Mouse (Mus musculus) cerebral cortex, adult 2 months (tissue): ENCODE measurements around the gene Gnaz.

Experiments used
- WGBS: fragments of 180-500 bp; shearing (Covaris S2); methylation state at CpG from one replicate; pipeline ENCODE4 v1.1.7; 2018; 5-methylcytosine and 5-hydroxymethylcytosine counted together

Gnaz gene

GRCm38 (mm10) chr10:74967651-74968267, 782 bp downstream of the Gnaz start:
- 7% methylated on average over 25 of the region's 25 CpGs for WGBS

- 48% methylated on average over 2 of the region's 2 CpGs for WGBS
Observed at GRCm38 (mm10) chr10:74969266-74969665, 2.3 kb downstream of the Gnaz start.

GRCm38 (mm10) chr10:74973026-74973425, 6.0 kb downstream of the Gnaz start:
- WGBS: 60% methylated on average over 6 of the region's 6 CpGs

DNA sequence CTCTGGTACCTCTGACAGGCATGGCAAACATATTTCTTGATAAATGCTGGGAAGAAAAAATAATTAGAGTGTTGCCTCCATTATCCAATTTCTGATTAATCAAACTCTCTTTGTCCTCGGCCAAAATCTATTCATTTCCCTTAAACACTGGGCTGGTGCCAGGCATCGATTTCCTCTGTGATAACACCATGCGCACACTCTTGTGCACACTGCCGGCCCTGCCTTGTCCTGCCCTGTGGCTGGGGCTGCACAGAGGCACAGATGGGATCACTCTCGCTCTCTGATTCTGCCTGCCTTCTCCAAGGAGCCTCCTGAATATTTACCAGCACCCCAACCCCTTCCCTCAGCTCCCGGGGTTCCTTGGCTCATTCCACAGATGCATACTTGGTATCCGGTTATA, 8.6 kb downstream of the Gnaz start:
- 55% methylated on average over 7 of the region's 7 CpGs for WGBS

GRCm38 (mm10) chr10:74976429-74976828, 9.5 kb downstream of the Gnaz start:
- 74% methylated on average over 7 of the region's 7 CpGs for WGBS

- WGBS: 82% methylated on average over 4 of the region's 4 CpGs
Observed at GRCm38 (mm10) chr10:74978056-74978455, 11.1 kb downstream of the Gnaz start.

DNA sequence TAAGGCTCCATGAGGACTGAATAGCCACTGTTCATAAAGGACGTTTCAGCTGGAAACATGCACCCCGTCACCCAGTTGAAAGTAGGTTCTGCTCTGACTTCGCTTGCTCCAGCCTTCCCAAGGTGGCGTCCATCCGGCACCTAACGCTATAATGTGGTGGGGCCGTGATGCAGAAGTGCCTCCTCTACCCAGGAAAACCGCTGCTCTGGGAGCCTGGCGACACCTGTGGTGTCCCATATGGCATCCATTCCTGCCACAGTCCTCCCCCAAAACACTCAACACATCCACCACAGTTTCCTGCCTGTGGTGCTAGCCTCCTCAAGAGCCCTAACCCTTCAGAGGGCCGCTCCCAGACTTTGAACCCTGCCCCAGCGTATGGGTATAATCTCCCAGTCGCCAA, 14.2 kb downstream of the Gnaz start:
- WGBS: 80% methylated on average over 12 of the region's 12 CpGs

DNA sequence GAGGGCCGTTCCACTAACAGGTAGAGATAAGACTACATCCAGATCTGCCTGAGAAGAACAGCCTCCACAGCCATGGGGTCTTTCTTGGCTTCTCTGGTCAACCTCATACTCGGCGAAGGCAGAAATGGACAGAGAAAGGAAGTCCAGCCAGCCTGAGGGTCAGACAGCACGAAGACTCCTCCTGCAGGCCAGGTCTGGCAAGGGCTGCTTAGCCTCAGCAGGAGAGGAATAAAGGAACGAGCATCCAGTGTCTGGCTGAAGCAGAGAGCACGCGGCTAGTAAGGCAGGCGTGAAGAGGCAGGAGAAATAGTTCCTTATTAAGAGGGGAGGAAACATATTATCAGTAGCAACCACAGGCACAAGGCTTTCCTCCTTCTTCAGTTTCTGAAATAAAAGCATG, 16.2 kb downstream of the Gnaz start:
- WGBS: 73% methylated on average over 8 of the region's 8 CpGs

DNA sequence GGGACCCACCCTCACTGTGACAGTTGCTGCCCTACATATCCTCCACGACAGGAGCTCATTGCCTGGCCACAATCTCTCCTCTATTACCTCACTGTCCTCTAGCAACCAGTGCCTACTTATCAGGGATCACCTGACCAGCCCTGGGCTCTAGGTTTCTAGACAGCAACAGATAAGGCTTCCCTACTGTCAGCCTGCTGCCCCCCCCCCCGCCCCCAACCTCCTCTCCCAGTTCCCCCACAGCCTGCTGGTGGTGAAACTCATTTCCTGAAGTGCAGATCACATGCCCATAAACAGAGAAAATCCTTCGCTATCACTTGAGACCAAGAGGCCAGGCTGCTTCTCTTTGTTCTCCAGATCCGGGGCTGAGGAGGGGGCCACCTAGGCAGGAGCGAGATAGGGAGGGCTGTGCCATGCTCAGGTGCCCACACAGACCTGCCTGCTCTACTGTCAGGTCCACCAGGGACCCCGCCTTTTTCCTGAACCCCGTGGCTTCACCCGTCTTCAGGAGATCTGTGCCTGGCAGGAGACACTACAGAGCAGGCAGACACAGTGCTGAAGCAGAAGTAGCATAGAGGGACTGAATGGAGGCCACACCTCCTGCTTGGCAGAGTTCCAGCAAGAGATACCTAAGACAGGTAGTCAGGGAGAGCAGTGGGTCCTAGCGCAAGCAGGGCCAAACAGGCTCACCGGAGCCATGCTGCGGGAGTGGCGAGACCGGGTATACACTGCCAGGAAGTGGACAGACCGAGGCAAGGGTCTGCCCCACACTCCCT, 20.9 kb downstream of the Gnaz start:
- 71% methylated on average over 14 of the region's 14 CpGs for WGBS

DNA sequence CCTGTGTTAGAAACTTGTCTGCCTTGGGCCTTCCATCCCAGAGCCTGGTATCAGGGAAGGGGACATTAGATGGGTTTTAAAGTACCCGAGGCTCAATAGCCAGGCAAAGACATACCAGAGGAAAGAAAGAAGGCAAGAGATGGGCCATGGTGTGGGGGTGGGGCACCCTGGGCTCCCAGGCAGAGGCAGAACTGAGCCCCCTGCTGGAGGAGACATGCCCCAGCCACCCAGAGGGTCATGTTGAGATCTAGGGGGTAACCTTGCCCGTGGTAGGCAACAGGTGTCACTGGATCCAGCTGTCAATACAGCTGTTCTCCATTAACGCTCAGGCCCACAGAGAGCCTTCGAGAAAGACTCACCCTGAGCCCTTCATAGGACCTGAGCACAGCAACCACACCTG, 22.8 kb downstream of the Gnaz start:
- WGBS: 85% methylated on average over 4 of the region's 4 CpGs

DNA sequence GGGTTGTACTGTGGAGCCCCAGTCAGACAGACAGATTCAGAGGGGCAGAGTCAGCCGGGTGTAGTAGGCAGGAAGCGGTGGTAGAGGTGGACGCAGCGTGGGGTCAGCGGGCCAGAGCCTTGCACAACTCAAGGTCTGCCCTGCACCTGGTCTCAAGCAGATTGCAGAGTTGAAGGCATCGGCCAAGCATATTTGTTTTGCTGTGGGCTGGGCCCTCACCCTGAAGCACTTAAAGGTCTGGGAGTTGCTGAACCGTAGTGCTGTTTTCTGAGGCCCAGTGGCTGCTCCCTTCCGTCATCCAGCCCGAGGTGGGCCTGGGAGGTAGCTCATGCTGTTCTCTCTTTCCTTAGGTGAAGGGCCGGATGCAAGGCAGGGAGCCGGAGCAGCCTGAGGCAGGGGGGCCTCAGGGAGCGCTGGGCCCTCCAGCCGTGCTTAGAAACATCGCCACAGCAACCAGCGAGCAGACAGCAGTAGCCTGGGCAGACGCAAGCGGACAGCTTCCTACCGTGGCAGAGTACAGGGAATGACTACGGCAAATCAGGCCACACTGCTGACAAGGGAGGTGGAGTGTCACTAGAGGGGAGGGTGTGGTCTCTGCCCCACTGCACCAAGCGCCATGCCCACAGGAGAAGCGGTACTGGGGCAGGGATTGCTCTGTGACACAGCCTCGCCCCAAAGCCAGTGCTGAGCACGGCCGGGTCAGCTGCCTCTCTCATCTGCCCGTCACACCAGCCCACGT, 23.8 kb downstream of the Gnaz start:
- 68% methylated on average over 26 of the region's 26 CpGs for WGBS

DNA sequence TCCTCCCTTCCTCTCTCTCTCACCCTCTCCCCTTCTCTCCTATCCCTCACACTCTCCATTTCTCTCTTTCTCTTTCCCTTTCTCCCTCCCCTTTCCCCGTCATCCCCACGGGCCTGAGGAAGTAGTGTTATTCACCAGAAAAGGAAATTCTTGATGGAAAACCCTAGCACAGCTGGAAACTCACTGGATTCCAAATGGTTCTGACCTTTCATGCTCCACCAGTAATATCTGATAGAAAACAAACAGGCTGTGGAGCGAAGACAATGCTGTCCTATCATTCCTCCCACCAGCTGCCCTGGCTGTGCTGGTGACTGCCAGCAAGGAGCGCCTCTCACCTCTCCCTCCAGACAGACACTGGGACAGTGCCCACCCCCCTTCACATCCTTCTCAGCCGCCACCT, 27.9 kb downstream of the Gnaz start:
- 17% methylated on average over 5 of the region's 5 CpGs for WGBS

DNA sequence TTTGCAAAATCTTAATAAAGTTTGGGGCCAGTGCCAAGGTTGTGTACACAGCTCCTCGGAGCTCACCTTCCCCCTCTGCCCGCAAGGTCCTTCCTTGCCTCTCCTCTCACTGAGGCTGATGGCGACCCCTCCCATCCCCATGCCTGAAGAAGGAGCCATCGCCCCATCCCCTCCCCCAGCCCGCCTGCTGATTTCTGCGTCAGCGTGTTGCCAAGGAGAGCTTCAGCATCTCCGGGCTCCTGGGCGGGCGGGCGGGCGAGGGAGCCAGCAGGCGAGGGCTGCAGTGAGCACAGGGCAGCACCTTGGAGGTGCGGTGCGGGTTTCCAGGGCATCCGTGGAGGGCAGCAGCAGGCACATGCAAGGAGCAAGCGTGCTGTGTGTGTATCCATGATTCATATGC, 28.4 kb downstream of the Gnaz start:
- 6% methylated on average over 17 of the region's 17 CpGs for WGBS

DNA sequence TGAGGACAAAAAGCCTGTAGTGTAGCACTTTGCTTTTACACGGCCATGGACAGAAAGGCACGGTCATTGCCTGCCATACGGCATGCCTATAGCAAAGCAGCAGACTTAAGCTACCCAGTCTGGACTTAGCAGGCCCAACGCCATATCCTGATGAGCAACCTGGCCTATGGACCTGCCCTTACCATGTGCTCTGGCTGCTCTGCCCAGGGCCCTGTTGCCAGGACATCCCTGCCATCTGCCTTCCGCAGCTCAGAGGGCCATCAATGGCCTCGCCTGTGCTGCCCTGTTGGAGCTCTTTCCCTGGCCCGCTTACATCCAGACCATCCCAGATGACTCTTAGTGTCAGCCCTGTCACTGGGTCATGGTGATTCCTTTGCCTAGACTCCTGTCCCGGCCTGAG, 34.4 kb downstream of the Gnaz start:
- WGBS: 89% methylated on average over 8 of the region's 8 CpGs

DNA sequence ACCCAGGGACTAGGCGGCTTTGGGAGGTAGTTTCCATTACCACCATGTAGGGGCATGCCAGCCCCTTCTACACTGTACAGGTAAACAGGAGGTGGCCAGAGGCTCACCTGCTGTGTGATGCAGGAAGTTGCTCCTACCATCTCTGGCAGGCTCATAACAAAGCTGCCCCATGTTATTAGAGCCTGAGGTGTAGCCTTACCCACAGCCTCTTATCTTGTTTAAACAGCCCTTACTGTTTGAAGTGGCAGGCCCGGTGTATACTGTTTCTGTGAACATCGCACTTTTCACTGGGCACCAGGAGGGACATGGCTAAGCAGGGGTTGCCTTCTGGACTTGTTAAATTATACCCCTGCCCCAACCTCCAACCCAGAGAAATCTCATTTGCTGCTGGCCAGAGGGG, 37.1 kb downstream of the Gnaz start:
- WGBS: 85% methylated on average over 3 of the region's 3 CpGs

- WGBS: 32% methylated on average over 8 of the region's 8 CpGs
Observed at GRCm38 (mm10) chr10:75006889-75007662, 40.1 kb downstream of the Gnaz start.

- WGBS: 50% methylated on average over 15 of the region's 15 CpGs
Observed at GRCm38 (mm10) chr10:75010704-75011103, 43.7 kb downstream of the Gnaz start.

DNA sequence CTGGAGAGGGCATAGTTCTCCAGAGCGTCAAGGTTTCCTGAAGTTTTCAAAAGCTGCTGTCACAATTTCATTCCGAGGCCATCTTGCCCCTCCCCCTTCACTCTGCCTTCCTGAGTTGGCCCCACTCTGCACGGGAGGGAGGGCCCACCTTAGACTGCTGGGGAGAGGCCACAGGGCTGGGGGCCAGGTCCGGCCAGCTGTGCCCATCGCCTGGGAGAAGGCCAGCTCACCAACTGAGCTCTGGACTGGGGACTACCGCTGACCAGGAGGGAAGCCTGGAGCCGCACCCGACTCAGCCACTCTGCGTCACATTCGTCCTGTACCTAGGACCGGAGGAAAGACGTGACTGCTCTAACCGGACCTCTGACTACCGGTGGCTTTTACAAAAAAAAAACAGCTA, 48.5 kb downstream of the Gnaz start:
- WGBS: 72% methylated on average over 14 of the region's 14 CpGs

DNA sequence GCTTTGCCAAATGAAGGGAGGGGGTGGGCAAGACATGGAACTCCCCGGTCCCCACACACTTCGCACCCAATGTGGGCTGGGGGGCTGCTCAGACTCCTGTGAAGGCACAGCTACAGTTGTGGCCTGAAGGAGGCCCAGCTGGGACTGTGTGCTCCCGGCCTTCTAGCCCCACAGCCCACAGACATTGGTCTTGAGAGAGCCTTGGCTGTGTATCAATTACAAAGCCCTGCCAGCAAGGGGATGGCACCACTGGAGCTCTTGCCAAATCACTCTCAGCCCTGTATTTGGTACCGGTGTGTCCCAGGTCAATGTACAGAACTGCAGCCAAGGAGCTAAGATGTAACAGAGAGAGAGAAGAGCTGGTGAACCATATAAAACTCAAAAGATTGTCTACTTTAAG, 49.5 kb downstream of the Gnaz start:
- 40% methylated on average over 4 of the region's 4 CpGs for WGBS

DNA sequence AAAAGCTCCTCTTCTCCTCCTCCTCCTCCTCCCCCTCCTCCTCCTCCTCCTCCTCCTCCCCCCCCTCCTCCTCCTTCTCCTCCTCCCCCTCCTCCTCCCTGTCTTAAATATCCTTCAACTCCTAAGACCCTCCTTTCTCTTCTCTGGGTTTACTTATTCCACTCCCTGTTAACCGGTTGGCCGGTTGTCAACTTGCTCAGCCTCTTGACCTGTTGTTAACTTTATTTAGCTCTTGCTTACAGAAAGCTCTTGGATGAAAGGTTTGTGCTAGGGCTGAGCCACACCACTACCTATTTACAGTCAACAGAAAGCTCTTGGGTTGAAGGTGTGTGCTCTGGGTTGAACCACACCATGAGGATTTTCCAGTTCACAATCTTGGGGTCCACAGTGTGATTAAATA, 53.3 kb downstream of the Gnaz start:
- WGBS: 92% methylated on average over 2 of the region's 2 CpGs

- WGBS: 10% methylated on average over 6 of the region's 6 CpGs
Observed at GRCm38 (mm10) chr10:75021138-75021537, 54.2 kb downstream of the Gnaz start.

DNA sequence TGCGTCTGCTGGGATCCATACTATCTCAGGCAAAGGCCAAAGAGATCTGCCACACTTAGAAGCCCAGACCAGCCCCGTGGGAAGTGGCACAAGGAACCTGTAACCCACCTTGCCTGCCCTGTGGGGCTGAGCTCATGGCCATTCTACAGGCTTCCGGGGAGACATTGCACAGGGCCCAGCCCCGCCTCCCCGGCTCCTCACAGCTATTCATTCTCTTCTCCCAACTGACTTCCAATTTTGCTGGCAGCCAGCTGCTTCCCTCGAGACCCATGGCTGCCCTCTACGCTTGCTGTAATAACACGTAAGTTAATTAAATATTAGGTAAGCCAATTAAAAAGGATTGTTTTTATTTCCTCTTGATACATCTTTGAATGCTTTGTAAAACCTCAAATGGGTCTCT, 59.5 kb downstream of the Gnaz start:
- 74% methylated on average over 8 of the region's 8 CpGs for WGBS
